Mouse (Mus musculus) E14TG2a.4 (cell line): Measurements from ENCODE around the gene Acap1.

Experiments
- CTCF ChIP-seq: conservative IDR thresholded peaks from 2 replicates; pipeline ENCODE4 v1.5.1; 2014; ENCODE audit warnings: low read length
- NANOG ChIP-seq: IDR thresholded peaks from 2 replicates; pipeline ENCODE4 v1.6.1; 2014; ENCODE audit warnings: borderline replicate concordance, low read length, mixed read lengths
- POU5F1 ChIP-seq: IDR thresholded peaks from 2 replicates; pipeline ENCODE4 v1.6.1; 2014; ENCODE audit warnings: low read length, borderline replicate concordance

GRCm38 (mm10) chr11:69867335-69867734, 28.0 kb downstream of the Acap1 start:
- no peak for TF ChIP-seq CTCF
- TF ChIP-seq NANOG, result no peak
- TF ChIP-seq POU5F1, result no peak
